Mouse (Mus musculus): ENCODE results near the gene Dtx3.

- TF ChIP-seq EP300 (IDR thresholded peaks at IDR 0.05; ENCODE audit: insufficient read depth, low read depth, low read length) (no peak), CTCF (IDR thresholded peaks at IDR 0.05) (no peak)
Observed at GRCm38 (mm10) chr10:127166771-127167613, 28.5 kb downstream of the Dtx3 start.
